10 mouse cellular contexts compared by ENCODE assay signal in genomic region chr4:33204682-33205081, GRCm38 (mm10). TPM values are rescaled to one million over a fixed set of nuclear protein-coding genes. Genes with fewer than 3 reads are reported as not detected.
A peak's percentile ranks its signal among the peaks of the same experiment; 100 is the strongest.
DNase-seq lines count a peak whose midpoint lies in the region; ATAC-seq lines count a peak whose summit lies in the region.
"Had no signal": no experiment of that assay in that cellular context is flagged by ENCODE, and none has a peak within 500 bp of the region (broad histone marks: within the 10 kb centered on the region; RNA-seq: fewer than 3 reads in every experiment).

No protein-coding gene starts in this region.

- no peak overlapping the region for H3K9ac ChIP-seq in midbrain, embryonic 11.5 days (ENCODE audit: low read length)
- H3K9ac ChIP-seq in midbrain, embryonic 15.5 days, result no peak overlapping the region

- peaks cover 7% of the 10 kb centered on the region for H3K4me1 ChIP-seq in midbrain, embryonic 11.5 days (ENCODE audit: control insufficient read depth, insufficient read depth, low read length)
- H3K4me1 ChIP-seq in midbrain, embryonic 15.5 days, result peaks cover 9% of the 10 kb centered on the region

- peak; percentile 60 for ATAC-seq in midbrain, embryonic 11.5 days (ENCODE audit: low FRiP score)
- no peak for ATAC-seq in midbrain, embryonic 15.5 days (replicated peaks)

- 4% methylated on average over 4 of the region's 4 CpGs for WGBS in midbrain, embryonic 11.5 days
- 5% methylated on average over 4 of the region's 4 CpGs for WGBS in midbrain, embryonic 15.5 days

- no peaks in the 10 kb centered on the region for H3K36me3 ChIP-seq in midbrain, embryonic 11.5 days (ENCODE audit: control insufficient read depth, insufficient read depth, low read length)
- no peaks in the 10 kb centered on the region for H3K36me3 ChIP-seq in midbrain, embryonic 15.5 days (replicated peaks)

- no peaks in the 10 kb centered on the region for H3K27me3 ChIP-seq in midbrain, embryonic 11.5 days (ENCODE audit: control insufficient read depth, insufficient read depth, low read length)
- H3K27me3 ChIP-seq in midbrain, embryonic 15.5 days (replicated peaks), result no peaks in the 10 kb centered on the region

- no peak overlapping the region for H3K4me2 ChIP-seq in midbrain, embryonic 11.5 days
- H3K4me2 ChIP-seq in midbrain, embryonic 15.5 days, result no peak overlapping the region

- no peak overlapping the region for H3K27ac ChIP-seq in midbrain, embryonic 11.5 days (ENCODE audit: low read depth, low read length)
- no peak overlapping the region for H3K27ac ChIP-seq in midbrain, embryonic 15.5 days
- H3K27ac ChIP-seq: macrophage had no signal

- no peak overlapping the region for H3K4me3 ChIP-seq in midbrain, embryonic 11.5 days (ENCODE audit: low read depth, low read length)
- H3K4me3 ChIP-seq in midbrain, embryonic 15.5 days, result no peak overlapping the region
- H3K4me3 ChIP-seq: erythroblast, embryonic 14.5 days had no signal

- DNase-seq in midbrain, embryonic 11.5 days (ENCODE audit: low spot score, missing footprints), result peak; percentile 94
- peak; percentile 76 for DNase-seq in ZHBTc4 (ENCODE audit: low read depth, low spot score)
- DNase-seq in cerebellum, postnatal 14 days, result peak; percentile 85
- DNase-seq in frontal cortex, postnatal 36 days (ENCODE audit: low spot score in 2 of 2), result peak; percentile 34 to 54
- DNase-seq in layer of hippocampus, postnatal 14 days (ENCODE audit: low spot score in 2 of 2), result peak; percentile 32 to 58
- peak; percentile 67 for DNase-seq in mesoderm, embryonic 11.5 days (ENCODE audit: low read depth, low spot score)
- peak; percentile 12 to 58 for DNase-seq in thymus, postnatal 10 days (ENCODE audit: low spot score in 2 of 2)

- no peaks in the 10 kb centered on the region for H3K9me3 ChIP-seq in midbrain, embryonic 11.5 days (ENCODE audit: control insufficient read depth, low read length)
- H3K9me3 ChIP-seq in midbrain, embryonic 15.5 days, result no peaks in the 10 kb centered on the region

RNA-seq across cellular contexts. Expression of gene Srsf12, which starts 4.1 kb away (rescaled TPM):
- 8.5 and 9.2 TPM in 2 replicates for polyA plus RNA-seq in midbrain, embryonic 11.5 days (2014; fragmentation: Nextera tagmentation; extraction: Ambion mirVana)
- polyA plus RNA-seq in midbrain, embryonic 15.5 days (2015; fragmentation: Nextera tagmentation; extraction: Ambion mirVana), result 59.7 and 68.8 TPM in 2 replicates
- total RNA-seq in layer of hippocampus, postnatal 14 days (2021), result 10 to 100 TPM; 29.2 to 33.8 TPM
- polyA plus RNA-seq: erythroblast, embryonic 14.5 days; macrophage had no signal

RNA-seq across cellular contexts. Expression of gene Pm20d2, which starts 15.1 kb away (rescaled TPM):
- polyA plus RNA-seq in midbrain, embryonic 11.5 days (2014; fragmentation: Nextera tagmentation; extraction: Ambion mirVana), result 0.80 and 1.4 TPM in 2 replicates
- polyA plus RNA-seq in midbrain, embryonic 15.5 days (2015; fragmentation: Nextera tagmentation; extraction: Ambion mirVana), result 2.3 and 2.8 TPM in 2 replicates
- 10 to 100 TPM; 10.9 to 12.3 TPM for total RNA-seq in layer of hippocampus, postnatal 14 days (2021)
- polyA plus RNA-seq: erythroblast, embryonic 14.5 days; macrophage had no signal

Comparison
In these comparisons a context has a peak if more than half of its experiments do, and no peak if none do; other contexts are left out.
1. DNase-seq: peak in every context shown above with its lines; median percentile 94 in midbrain, embryonic 11.5 days; 85 in cerebellum, postnatal 14 days; 76 in ZHBTc4; 67 in mesoderm, embryonic 11.5 days; 45 in layer of hippocampus, postnatal 14 days; 44 in frontal cortex, postnatal 36 days; 35 in thymus, postnatal 10 days.